Mouse (Mus musculus): ENCODE results near the gene Gm48552. TPM values are rescaled to one million over a fixed set of nuclear protein-coding genes. Genes with fewer than 3 reads are reported as not detected.

The Gm48552 gene
- polyA plus RNA-seq, 1 experiment = 0.73 TPM

GRCm38 (mm10) chr10:81392270-81392669 lies 3.5 kb downstream of the Gm48552 start:
- Histone ChIP-seq H3K79me2 (ENCODE audit: control insufficient read depth, insufficient read depth) (no peaks in the 10 kb centered on the region), H3K27me3 (ENCODE audit: control insufficient read depth, insufficient read depth, insufficient read length) (no peaks in the 10 kb centered on the region), H3K4me2 (ENCODE audit: low read depth) (no peak overlapping the region), H3ac (ENCODE audit: control insufficient read depth, insufficient read length) (no peak overlapping the region), H3K4me3 (no peak overlapping the region), H3K36me3 (ENCODE audit: control insufficient read depth, insufficient read depth) (peaks cover 8% of the 10 kb centered on the region)
- TF ChIP-seq MYOG (IDR thresholded peaks at IDR 0.05; ENCODE audit: control insufficient read depth in 1 of 3, insufficient read depth in 1 of 3, insufficient read length in 2 of 3, low read depth in 2 of 3) (no peak), POLR2AphosphoS2 (IDR thresholded peaks at IDR 0.05; ENCODE audit: insufficient read length, low read depth) (peak; percentile 68), CEBPB (IDR thresholded peaks at IDR 0.05; ENCODE audit: insufficient read depth, poor library complexity, severe bottlenecking) (no peak), E2F4 (IDR thresholded peaks at IDR 0.05; ENCODE audit: insufficient read depth) (no peak)

GRCm38 (mm10) chr10:81392781-81393185 lies 4.0 kb downstream of the Gm48552 start, which contains the start of gene Smim24:
Gene Smim24, plus strand, starts transcription at chr10:81393051.
- H3K79me2 ChIP-seq (ENCODE audit: control insufficient read depth, insufficient read depth) = no peaks in the 10 kb centered on the region
- no peak within 1 kb of the TSS for H3K4me2 ChIP-seq (ENCODE audit: low read depth)
- no peaks in the 10 kb centered on the region for H3K27me3 ChIP-seq (ENCODE audit: control insufficient read depth, insufficient read depth, insufficient read length)
- H3K36me3 ChIP-seq (ENCODE audit: control insufficient read depth, insufficient read depth) = peaks cover 8% of the 10 kb centered on the region
- no peak within 1 kb of the TSS for H3K4me3 ChIP-seq
- no peak within 1 kb of the TSS for H3ac ChIP-seq (ENCODE audit: control insufficient read depth, insufficient read length)
- TF ChIP-seq POLR2A (IDR thresholded peaks at IDR 0.05; ENCODE audit: insufficient read length, low read depth) = peak; percentile 25
- no peak for TF ChIP-seq TCF3 (IDR thresholded peaks at IDR 0.05; ENCODE audit: insufficient read length, low read depth)
- peak; percentile 78 for TF ChIP-seq POLR2AphosphoS2 (IDR thresholded peaks at IDR 0.05; ENCODE audit: insufficient read length, low read depth)

GRCm38 (mm10) chr10:81393456-81394063 lies 4.8 kb downstream of the Gm48552 start:
- Histone ChIP-seq H3K4me2 (ENCODE audit: low read depth) (no peak overlapping the region), H3ac (ENCODE audit: control insufficient read depth, insufficient read length) (no peak overlapping the region), H3K4me3 (no peak overlapping the region), H3K79me2 (ENCODE audit: control insufficient read depth, insufficient read depth) (no peaks in the 10 kb centered on the region), H3K36me3 (ENCODE audit: control insufficient read depth, insufficient read depth) (peaks cover 13% of the 10 kb centered on the region), H3K27me3 (ENCODE audit: control insufficient read depth, insufficient read depth, insufficient read length) (no peaks in the 10 kb centered on the region)
- no peak for TF ChIP-seq REST (IDR thresholded peaks at IDR 0.05; ENCODE audit: insufficient read depth, insufficient read length)
- TF ChIP-seq MYOD1 (IDR thresholded peaks at IDR 0.05; ENCODE audit: control insufficient read depth in 1 of 3, insufficient read length in 2 of 3, low read depth in 2 of 3) = no peak
- TF ChIP-seq E2F4 (IDR thresholded peaks at IDR 0.05; ENCODE audit: insufficient read depth) = no peak
- TF ChIP-seq USF1 (IDR thresholded peaks at IDR 0.05; ENCODE audit: low read depth) = no peak
- TF ChIP-seq POLR2AphosphoS2 (IDR thresholded peaks at IDR 0.05; ENCODE audit: insufficient read length, low read depth) = peak; percentile 68
- no peak for TF ChIP-seq TCF12 (IDR thresholded peaks at IDR 0.05; ENCODE audit: insufficient read depth, poor library complexity, severe bottlenecking)
- TF ChIP-seq CEBPB (IDR thresholded peaks at IDR 0.05; ENCODE audit: insufficient read depth, poor library complexity, severe bottlenecking) = no peak
- no peak for TF ChIP-seq SRF (IDR thresholded peaks at IDR 0.05; ENCODE audit: control insufficient read depth, insufficient read length, low read depth)
- peak; percentile 10 for TF ChIP-seq POLR2A (IDR thresholded peaks at IDR 0.05; ENCODE audit: insufficient read length, low read depth)

GRCm38 (mm10) chr10:81395127-81395526 lies 6.3 kb downstream of the Gm48552 start:
- Histone ChIP-seq H3ac (ENCODE audit: control insufficient read depth, insufficient read length) (no peak overlapping the region), H3K27me3 (ENCODE audit: control insufficient read depth, insufficient read depth, insufficient read length) (no peaks in the 10 kb centered on the region), H3K79me2 (ENCODE audit: control insufficient read depth, insufficient read depth) (no peaks in the 10 kb centered on the region), H3K36me3 (ENCODE audit: control insufficient read depth, insufficient read depth) (peaks cover 7% of the 10 kb centered on the region), H3K4me2 (ENCODE audit: low read depth) (no peak overlapping the region), H3K4me3 (no peak overlapping the region)
- no peak for TF ChIP-seq SRF (IDR thresholded peaks at IDR 0.05; ENCODE audit: control insufficient read depth, insufficient read length, low read depth)
- no peak for TF ChIP-seq TCF12 (IDR thresholded peaks at IDR 0.05; ENCODE audit: insufficient read depth, poor library complexity, severe bottlenecking)
- no peak for TF ChIP-seq REST (IDR thresholded peaks at IDR 0.05; ENCODE audit: insufficient read depth, insufficient read length)
- TF ChIP-seq POLR2AphosphoS2 (IDR thresholded peaks at IDR 0.05; ENCODE audit: insufficient read length, low read depth) = no peak
- no peak for TF ChIP-seq MYOD1 (IDR thresholded peaks at IDR 0.05; ENCODE audit: control insufficient read depth in 1 of 3, insufficient read length in 2 of 3, low read depth in 2 of 3)
- TF ChIP-seq TCF3 (IDR thresholded peaks at IDR 0.05; ENCODE audit: insufficient read length, low read depth) = no peak

- Histone ChIP-seq H3K79me2 (ENCODE audit: control insufficient read depth, insufficient read depth) (no peaks in the 10 kb centered on the region), H3ac (ENCODE audit: control insufficient read depth, insufficient read length) (no peak overlapping the region), H3K27me3 (ENCODE audit: control insufficient read depth, insufficient read depth, insufficient read length) (no peaks in the 10 kb centered on the region), H3K36me3 (ENCODE audit: control insufficient read depth, insufficient read depth) (peaks cover 10% of the 10 kb centered on the region), H3K4me3 (no peak overlapping the region), H3K4me2 (ENCODE audit: low read depth) (no peak overlapping the region)
- TF ChIP-seq TCF3 (IDR thresholded peaks at IDR 0.05; ENCODE audit: insufficient read length, low read depth) (no peak), REST (IDR thresholded peaks at IDR 0.05; ENCODE audit: insufficient read depth, insufficient read length) (no peak), MYOD1 (IDR thresholded peaks at IDR 0.05; ENCODE audit: control insufficient read depth in 1 of 3, insufficient read length in 2 of 3, low read depth in 2 of 3) (no peak), SRF (IDR thresholded peaks at IDR 0.05; ENCODE audit: control insufficient read depth, insufficient read length, low read depth) (no peak), CEBPB (IDR thresholded peaks at IDR 0.05; ENCODE audit: insufficient read depth, poor library complexity, severe bottlenecking) (no peak), MAX (IDR thresholded peaks at IDR 0.05; ENCODE audit: low read depth) (no peak), TCF12 (IDR thresholded peaks at IDR 0.05; ENCODE audit: insufficient read depth, poor library complexity, severe bottlenecking) (no peak), POLR2AphosphoS2 (IDR thresholded peaks at IDR 0.05; ENCODE audit: insufficient read length, low read depth) (no peak), POLR2A (IDR thresholded peaks at IDR 0.05; ENCODE audit: insufficient read length, low read depth) (no peak), MYOG (IDR thresholded peaks at IDR 0.05; ENCODE audit: control insufficient read depth in 1 of 3, insufficient read depth in 1 of 3, insufficient read length in 2 of 3, low read depth in 2 of 3) (no peak), E2F4 (IDR thresholded peaks at IDR 0.05; ENCODE audit: insufficient read depth) (no peak), USF1 (IDR thresholded peaks at IDR 0.05; ENCODE audit: low read depth) (no peak)
Observed at GRCm38 (mm10) chr10:81395865-81396264, 7.1 kb downstream of the Gm48552 start.

Measured in myocyte (in vitro differentiated cells).